Mouse (Mus musculus) CH12.LX (cell line): Measurements from ENCODE around the gene Smim6. TPM values are rescaled to one million over a fixed set of nuclear protein-coding genes. Genes with fewer than 3 reads are reported as not detected.

Experiments
- DNase-seq: peaks from one replicate; pipeline ENCODE4 v3.0.0-alpha.2; 2013; ENCODE audit errors: extremely low read depth
- H3K27ac ChIP-seq: 2 replicates; pipeline ENCODE4 v1.5.1; 2012; ENCODE audit warnings: low read depth, mild to moderate bottlenecking, control low read depth, moderate library complexity; ENCODE audit not compliant: insufficient read depth
- H3K27me3 ChIP-seq: replicated peaks from 2 replicates; pipeline ENCODE3; 2012; ENCODE audit warnings: inconsistent platforms
- H3K36me3 ChIP-seq, 2 experiments: replicated peaks in 1 of 2; 2 replicates each; pipeline versions ENCODE3 to v1.6.1; 2012; ENCODE audit warnings: inconsistent platforms in 1 of 2, low read length in 1 of 2, mild to moderate bottlenecking in 1 of 2, mixed read lengths in 1 of 2, moderate library complexity in 1 of 2; ENCODE audit not compliant: control insufficient read depth in 1 of 2, insufficient read depth in 1 of 2
- H3K4me1 ChIP-seq, 2 experiments: 2 replicates each; pipeline ENCODE4 v1.6.1; 2012; ENCODE audit warnings: inconsistent platforms in 1 of 2, moderate library complexity in 1 of 2; ENCODE audit not compliant: insufficient read depth in 2 of 2, control insufficient read depth in 1 of 2
- H3K4me2 ChIP-seq: 2 replicates; pipeline ENCODE4 v1.6.1; 2012; ENCODE audit warnings: low read depth, mild to moderate bottlenecking, control low read depth; ENCODE audit not compliant: poor library complexity, insufficient read depth, severe bottlenecking
- H3K4me3 ChIP-seq, 3 experiments: fragments of 150-350 bp in 1 of 3; sonication (generic) in 1 of 3; replicated peaks in 1 of 3; 2 replicates each; pipeline versions ENCODE3 to v1.5.1; 2011 to 2012; ENCODE audit warnings: low read depth in 2 of 3, low read length in 2 of 3, mild to moderate bottlenecking in 2 of 3, moderate library complexity in 2 of 3, control low read depth in 1 of 3, improper control_type of control experiment in 1 of 3, inconsistent platforms in 1 of 3, mixed read lengths in 1 of 3; ENCODE audit not compliant: poor library complexity in 1 of 3
- H3K79me2 ChIP-seq: replicated peaks from 2 replicates; pipeline ENCODE4 v1.6.1; 2012; ENCODE audit warnings: mild to moderate bottlenecking, moderate library complexity; ENCODE audit not compliant: control insufficient read depth, poor library complexity, insufficient read depth, severe bottlenecking; ENCODE audit errors: extremely low read depth
- H3K9ac ChIP-seq: 2 replicates; pipeline ENCODE4 v1.6.1; 2012; ENCODE audit warnings: low read depth, mild to moderate bottlenecking, control low read depth, moderate library complexity; ENCODE audit not compliant: insufficient read depth
- H3K9me3 ChIP-seq: replicated peaks from 2 replicates; pipeline ENCODE3; 2012; ENCODE audit warnings: low read length, inconsistent platforms, mixed read lengths
- BHLHE40 ChIP-seq: IDR thresholded peaks from 2 replicates; pipeline ENCODE4 v1.6.1; 2011; ENCODE audit warnings: mild to moderate bottlenecking, low read depth, low read length, improper control_type of control experiment
- CHD1 ChIP-seq: IDR thresholded peaks from 2 replicates; pipeline ENCODE4 v1.6.1; 2012; ENCODE audit warnings: low read depth, low read length, improper control_type of control experiment, inconsistent platforms
- CHD2 ChIP-seq: IDR thresholded peaks from 2 replicates; pipeline ENCODE4 v1.6.1; 2011; ENCODE audit warnings: low read length, improper control_type of control experiment
- CTCF ChIP-seq, 2 experiments: IDR thresholded peaks in 1 of 2; conservative IDR thresholded peaks in 1 of 2; 2 replicates each; pipeline ENCODE4 v1.5.1; 2011 to 2012; ENCODE audit warnings: low read depth in 2 of 2, low read length in 2 of 2, improper control_type of control experiment in 1 of 2, inconsistent platforms in 1 of 2, mild to moderate bottlenecking in 1 of 2, moderate library complexity in 1 of 2
- ELF1 ChIP-seq: IDR thresholded peaks from 2 replicates; pipeline ENCODE4 v1.6.1; 2014; ENCODE audit warnings: low read depth, mild to moderate bottlenecking, inconsistent platforms, low read length, improper control_type of control experiment
- EP300 ChIP-seq: IDR thresholded peaks from 2 replicates; pipeline ENCODE4 v1.6.1; 2011; ENCODE audit warnings: low read length, improper control_type of control experiment
- HCFC1 ChIP-seq: IDR thresholded peaks from 2 replicates; pipeline ENCODE4 v1.6.1; 2012; ENCODE audit warnings: low read depth, mild to moderate bottlenecking, inconsistent platforms, low read length, improper control_type of control experiment
- JUN ChIP-seq: IDR thresholded peaks from 2 replicates; pipeline ENCODE4 v1.6.1; 2011; ENCODE audit warnings: low read depth, mild to moderate bottlenecking, low read length, improper control_type of control experiment, moderate library complexity; ENCODE audit not compliant: insufficient read depth
- JUND ChIP-seq: conservative IDR thresholded peaks from 2 replicates; pipeline ENCODE4 v1.6.1; 2011; ENCODE audit warnings: low read depth, low read length, improper control_type of control experiment
- MEF2A ChIP-seq: IDR thresholded peaks from 2 replicates; pipeline ENCODE4 v1.6.1; 2014; ENCODE audit warnings: low read depth, mild to moderate bottlenecking, inconsistent platforms, low read length, improper control_type of control experiment, borderline replicate concordance
- NELFE ChIP-seq: IDR thresholded peaks from 2 replicates; pipeline ENCODE4 v1.6.1; 2011; ENCODE audit warnings: low read depth, low read length, improper control_type of control experiment
- NRF1 ChIP-seq: IDR thresholded peaks from 2 replicates; pipeline ENCODE4 v1.6.1; 2014; ENCODE audit warnings: low read depth, mild to moderate bottlenecking, inconsistent platforms, low read length, improper control_type of control experiment, moderate library complexity
- RAD21 ChIP-seq: IDR thresholded peaks from 2 replicates; pipeline ENCODE4 v1.6.1; 2011; ENCODE audit warnings: low read depth, mild to moderate bottlenecking, low read length, improper control_type of control experiment, moderate library complexity
- SMC3 ChIP-seq: IDR thresholded peaks from 2 replicates; pipeline ENCODE4 v1.6.1; 2011; ENCODE audit warnings: low read depth, low read length, improper control_type of control experiment
- TBP ChIP-seq: conservative IDR thresholded peaks from 2 replicates; pipeline ENCODE4 v1.6.1; 2011; ENCODE audit warnings: low read depth, low read length, improper control_type of control experiment
- TCF12 ChIP-seq: IDR thresholded peaks from 2 replicates; pipeline ENCODE4 v1.6.1; 2014; ENCODE audit warnings: low read depth, mild to moderate bottlenecking, inconsistent platforms, low read length, improper control_type of control experiment
- USF1 ChIP-seq: IDR thresholded peaks from 2 replicates; pipeline ENCODE4 v1.6.1; 2014; ENCODE audit warnings: low read depth, mild to moderate bottlenecking, inconsistent platforms, low read length, improper control_type of control experiment
- ZNF384 ChIP-seq: IDR thresholded peaks from 2 replicates; pipeline ENCODE4 v1.6.1; 2012; ENCODE audit warnings: low read depth, low read length, improper control_type of control experiment, inconsistent platforms
- dilution Hi-C: fragments of 300-500 bp; cut with MboI; formaldehyde crosslinking; loops from 2 replicates; pipeline ENCODE4 v1.14.3; 2020; ENCODE audit warnings: low sequenced_read_pairs; ENCODE audit not compliant: extremely low pct_unique_long_range_greater_than_20kb, extremely low pct_ligation_motif_present
- in situ Hi-C: fragments of 300-500 bp; cut with MboI; formaldehyde crosslinking; loops from 3 replicates; pipeline ENCODE4 v1.14.3; 2019; ENCODE audit warnings: low sequenced_read_pairs, low pct_ligation_motif_present, low pct_unique_long_range_greater_than_20kb, mixed read lengths
- polyA plus RNA-seq: library from polyadenylated mRNA; unstranded; fragments of >175 nt; gene quantifications from 2 replicates; pipeline ENCODE4 v1.2.1, GENCODE M21; 2012; ENCODE audit warnings: low read depth; ENCODE audit not compliant: insufficient read length
- total RNA-seq, 2 experiments: library from RNA; depleted of rRNA; stranded (reverse); fragments of 300-350 nt in 1 of 2; fragments of >200 nt in 1 of 2; gene quantifications; 2 replicates each; pipeline ENCODE4 v1.2.3; 2012 to 2014

Smim6 gene
- total and polyA plus RNA-seq, 3 experiments, result 0.21 to 0.56 TPM; not detected in 1

GRCm38 (mm10) chr11:115894755-115895520, 16.9 kb upstream of the Smim6 start:
- no peaks in the 10 kb centered on the region for H3K79me2 ChIP-seq
- H3K4me3 ChIP-seq, result no peak overlapping the region
- no peaks in the 10 kb centered on the region for H3K9me3 ChIP-seq
- in situ Hi-C loops, result no loop called here
- DNase-seq, result peak; percentile 61
- no peak overlapping the region for H3K9ac ChIP-seq
- no peak overlapping the region for H3K4me2 ChIP-seq
- H3K4me1 ChIP-seq, result peaks cover 4 to 25% of the 10 kb centered on the region in 2 experiments; a peak in 3 of 4 replicates
- TF ChIP-seq HCFC1 (no peak), CHD1 (no peak), JUN (no peak), TBP (no peak), TCF12 (no peak), CHD2 (no peak), NRF1 (no peak), CTCF (conservative IDR thresholded peaks at IDR 0.05 in 1 of 2, IDR thresholded peaks at IDR 0.05 in 1 of 2; ENCODE audit: low read depth in 2 of 2, low read length in 2 of 2) (peak in 1 of 2 experiments; percentile 72; a peak in 3 of 4 replicates), JUND (no peak), SMC3 (peak; percentile 64), USF1 (no peak), ELF1 (no peak), ZNF384 (no peak), RAD21 (peak; percentile 60), NELFE (no peak)
- TF ChIP-seq, all 38 proteins: peak for 3
- H3K27ac ChIP-seq, result no peak overlapping the region
- dilution Hi-C loops, result no loop called here
- H3K27me3 ChIP-seq, result no peaks in the 10 kb centered on the region
- H3K36me3 ChIP-seq, result peaks cover 59 to 89% of the 10 kb centered on the region in 2 experiments

DNA sequence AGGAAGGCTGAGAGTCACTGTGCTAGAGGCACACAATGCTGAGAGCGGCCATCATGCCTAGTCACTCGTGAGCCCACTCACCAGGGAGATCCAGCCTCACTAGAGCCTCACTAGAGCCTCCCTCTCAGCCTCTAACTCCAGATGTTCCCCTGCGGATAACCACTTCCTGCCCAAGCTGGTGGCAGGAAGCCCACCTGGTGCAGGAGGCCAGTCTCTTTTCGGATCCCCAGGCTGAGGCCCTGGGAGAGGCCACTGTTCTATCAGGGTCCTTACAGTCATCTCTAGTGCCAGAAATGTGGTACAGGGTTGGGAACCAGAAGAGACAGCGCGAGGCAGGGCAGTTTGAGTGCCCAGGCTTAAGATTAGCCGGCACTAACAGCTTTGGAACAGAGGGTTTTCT, 13.4 kb upstream of the Smim6 start:
- peaks cover 9 to 60% of the 10 kb centered on the region in 2 experiments; a peak in 3 of 4 replicates for H3K4me1 ChIP-seq
- no peaks in the 10 kb centered on the region for H3K27me3 ChIP-seq
- TF ChIP-seq MEF2A (no peak), BHLHE40 (peak; percentile 38), USF1 (no peak), EP300 (peak; percentile 44; the same call in 1 of the 2 replicates), TCF12 (peak; percentile 43; the same call in 1 of the 2 replicates)
- H3K36me3 ChIP-seq, result peaks cover 41 to 86% of the 10 kb centered on the region in 2 experiments
- H3K4me2 ChIP-seq, result no peak overlapping the region
- in situ Hi-C loops (no loop called here), dilution Hi-C loops (no loop called here)
- no peak overlapping the region for H3K27ac ChIP-seq
- H3K79me2 ChIP-seq, result no peaks in the 10 kb centered on the region
- no peak overlapping the region for H3K9ac ChIP-seq
- H3K9me3 ChIP-seq, result no peaks in the 10 kb centered on the region
- DNase-seq, result peak; percentile 71
- no peak overlapping the region for H3K4me3 ChIP-seq
